Mouse (Mus musculus) lung, postnatal 14 days (tissue): ENCODE results near the gene Mast4.

ENCODE experiments used
- DNase-seq: peaks from one replicate; pipeline ENCODE4 v3.0.0; 2021

Mast4 gene

GRCm38 (mm10) chr13:102851253-102851652, 483.0 kb downstream of the Mast4 start:
- DNase-seq = no peak

- DNase-seq = no peak
These were observed 483.7 kb downstream of the Mast4 start for GRCm38 (mm10) chr13:102850594-102850993.

- DNase-seq = no peak
These were observed 485.2 kb downstream of the Mast4 start for GRCm38 (mm10) chr13:102849068-102849467.

DNA sequence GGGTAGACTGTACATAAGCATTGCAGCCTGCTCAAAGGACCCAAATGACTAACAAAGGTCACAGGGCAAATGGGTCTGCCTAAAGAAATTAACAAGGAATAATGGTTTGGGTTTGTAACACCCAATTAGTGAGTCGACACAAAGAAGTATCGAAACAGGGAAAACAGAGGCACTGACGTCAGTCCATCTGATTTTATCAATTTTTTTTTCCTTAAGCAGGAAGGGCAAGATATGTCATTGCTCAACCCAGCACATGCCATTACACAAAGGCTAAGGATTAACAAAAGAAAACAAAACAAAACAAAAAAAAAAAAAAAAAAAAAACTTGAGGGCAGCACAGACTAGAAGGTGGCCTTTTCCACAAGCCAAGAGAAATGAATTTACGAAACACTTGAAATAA, 487.8 kb downstream of the Mast4 start:
- no peak for DNase-seq

DNA sequence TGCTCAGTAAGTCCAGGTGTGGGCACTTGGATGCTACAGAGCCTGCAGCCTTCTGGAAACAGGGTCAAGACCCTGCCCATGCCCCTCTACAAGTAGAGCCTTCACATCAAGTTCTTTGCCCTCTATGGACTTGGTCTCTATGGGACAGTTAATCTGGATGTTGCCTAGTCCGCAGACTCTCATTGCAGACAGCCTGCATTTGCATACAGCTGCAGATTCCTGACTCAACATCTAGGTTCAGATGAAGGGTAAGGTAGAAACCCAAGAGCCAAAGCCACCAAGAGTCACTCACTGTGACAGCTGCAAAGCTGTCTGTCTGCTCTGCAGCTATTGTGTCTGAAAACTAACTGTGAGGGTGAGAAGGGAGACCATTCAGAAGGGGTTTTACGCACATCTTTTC, 491.6 kb downstream of the Mast4 start:
- no peak for DNase-seq

GRCm38 (mm10) chr13:102842237-102842636, 492.1 kb downstream of the Mast4 start:
- peak; percentile 28 for DNase-seq

DNA sequence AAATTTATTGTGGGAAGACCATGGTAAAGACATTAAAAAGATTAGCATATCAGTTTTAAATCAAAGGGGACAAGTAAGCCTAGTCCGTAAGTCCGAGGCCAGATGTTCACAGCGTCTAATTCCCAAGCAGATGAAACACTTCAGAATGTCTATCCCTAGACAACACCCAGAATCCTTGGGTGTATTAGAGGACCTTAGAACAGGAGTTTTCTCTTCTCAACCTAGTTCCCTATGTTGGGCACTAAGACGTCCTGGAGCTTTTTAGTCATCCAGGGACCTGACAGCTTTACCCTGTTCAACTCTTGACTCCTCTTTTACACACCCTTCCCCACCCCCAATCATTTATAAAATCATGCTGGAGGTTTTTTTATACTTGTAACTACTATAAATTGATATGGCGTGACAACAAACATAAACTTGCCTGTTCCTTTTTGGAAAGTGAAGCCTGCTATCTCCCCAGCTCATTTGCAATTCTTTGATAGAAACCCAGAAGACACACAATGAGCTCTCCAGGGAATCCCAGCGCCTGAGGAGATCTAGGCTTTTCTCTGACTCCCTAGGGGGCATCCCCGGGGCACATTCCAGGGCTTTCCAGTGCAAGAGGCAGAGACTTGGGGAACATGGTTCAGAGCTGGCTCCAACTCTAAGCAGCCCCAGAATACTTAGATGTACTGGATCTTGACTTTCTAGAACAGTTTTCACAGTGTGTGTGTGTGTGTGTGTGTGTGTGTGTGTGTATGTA, 494.4 kb downstream of the Mast4 start:
- no peak for DNase-seq

DNA sequence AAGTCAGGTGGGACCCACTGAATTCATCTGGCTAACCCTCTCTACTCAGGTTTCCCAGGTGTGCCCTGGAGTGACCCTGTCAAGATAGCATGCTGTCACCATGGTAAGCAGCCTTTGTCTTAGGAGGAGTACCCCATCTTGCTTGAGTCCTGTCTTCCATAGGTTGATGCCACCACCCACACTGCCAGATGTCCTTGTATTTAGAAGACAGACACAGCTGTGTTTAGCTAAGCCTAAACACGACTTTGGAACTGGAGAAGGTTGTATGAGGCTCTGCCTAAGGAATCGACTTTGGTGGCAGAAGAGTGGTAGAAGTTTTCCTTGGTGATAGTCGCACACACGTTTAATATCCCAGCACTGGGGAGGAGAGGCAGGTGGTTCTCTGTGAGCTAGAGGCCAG, 496.9 kb downstream of the Mast4 start:
- DNase-seq = no peak

- no peak for DNase-seq
These were observed 499.0 kb downstream of the Mast4 start for GRCm38 (mm10) chr13:102835336-102835735.

DNA sequence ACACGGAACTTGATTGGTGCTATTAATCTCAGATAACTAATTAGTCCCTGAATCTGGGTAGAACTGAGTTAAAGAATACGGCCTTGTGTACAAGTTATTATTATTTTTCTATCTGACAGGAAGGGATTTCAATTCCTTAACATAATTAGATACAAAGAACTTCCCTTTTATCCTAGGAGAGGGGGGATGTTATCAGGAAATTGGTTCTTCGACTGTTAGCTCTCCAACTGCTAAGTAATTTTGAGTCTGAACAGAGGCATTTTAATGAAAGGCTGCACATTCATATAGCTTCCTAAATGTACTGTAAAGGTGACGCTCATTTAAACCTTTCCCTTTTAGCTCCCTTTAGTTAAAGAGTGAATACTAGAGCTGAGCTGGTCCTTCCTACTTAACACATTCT, 516.0 kb downstream of the Mast4 start:
- DNase-seq = no peak

DNA sequence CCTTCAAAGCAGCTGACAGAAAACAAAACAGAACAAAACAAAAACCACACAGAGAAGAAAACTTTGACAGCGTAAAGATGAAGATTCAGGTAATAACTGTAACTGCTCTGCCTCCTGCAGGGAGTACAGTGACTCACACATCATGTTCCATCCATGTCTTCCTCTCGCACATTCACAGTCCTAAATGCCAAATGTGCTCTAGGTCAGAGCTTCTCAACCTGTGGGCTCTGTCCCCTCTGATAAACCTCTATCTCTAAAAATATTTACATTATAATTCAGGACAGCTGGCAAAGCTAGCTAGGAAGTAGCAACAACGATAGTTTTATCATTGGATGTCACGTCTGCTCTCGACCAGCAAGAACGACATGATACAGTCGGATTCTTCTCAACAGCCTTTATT, 517.6 kb downstream of the Mast4 start:
- DNase-seq = no peak

DNA sequence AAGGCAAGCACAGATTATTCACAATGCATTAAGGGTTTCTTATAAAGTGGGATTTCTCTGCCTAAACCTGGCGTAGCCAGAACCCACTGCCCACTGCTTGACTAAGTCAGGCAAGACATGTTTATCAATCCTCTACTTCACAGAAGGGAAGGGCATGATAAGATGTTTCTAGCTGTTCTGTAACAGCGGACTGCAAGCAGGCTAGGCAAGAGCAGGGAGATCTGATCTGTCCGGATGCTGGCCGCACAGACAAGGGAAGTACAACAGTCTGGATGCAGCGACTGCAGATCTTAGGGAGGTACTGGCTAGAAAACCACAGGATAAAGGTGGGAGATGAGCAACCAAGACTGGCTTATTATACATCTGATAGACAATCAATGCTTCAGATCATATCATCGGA, 519.1 kb downstream of the Mast4 start:
- DNase-seq = no peak

DNA sequence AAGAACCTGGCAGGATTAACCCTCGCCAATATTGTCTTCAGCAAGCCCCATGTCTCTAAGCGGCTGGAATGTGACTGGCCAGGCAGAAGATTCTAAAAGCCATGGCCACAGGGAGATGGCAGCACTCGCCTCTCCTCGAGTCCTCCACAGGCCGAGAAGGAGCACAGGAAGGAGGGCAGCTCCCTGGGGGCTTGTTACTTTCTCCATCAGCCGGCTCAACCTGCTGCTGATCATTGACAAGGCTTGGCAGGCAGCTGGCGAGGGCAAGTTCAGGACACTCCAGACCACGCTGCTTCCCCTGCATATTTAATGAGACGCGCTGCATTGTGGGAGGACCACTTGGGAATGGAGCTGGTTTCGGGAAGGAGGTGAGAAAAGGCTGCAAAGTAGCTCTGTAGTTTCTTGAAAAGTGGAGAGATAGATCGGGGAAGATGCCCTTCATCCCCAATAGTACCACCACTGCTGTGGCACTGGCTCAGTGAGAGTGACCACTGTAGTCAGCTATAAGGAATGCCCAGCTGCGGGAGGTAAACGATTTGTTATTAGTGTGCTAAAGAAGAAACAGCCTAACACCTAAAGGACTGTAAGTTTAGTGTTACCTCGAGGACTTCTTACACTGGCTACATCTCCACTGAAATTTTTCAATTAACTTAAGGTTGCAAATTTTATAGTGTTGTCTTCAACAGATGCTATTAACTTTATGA, 523.0 kb downstream of the Mast4 start:
- peak; percentile 32 for DNase-seq

DNA sequence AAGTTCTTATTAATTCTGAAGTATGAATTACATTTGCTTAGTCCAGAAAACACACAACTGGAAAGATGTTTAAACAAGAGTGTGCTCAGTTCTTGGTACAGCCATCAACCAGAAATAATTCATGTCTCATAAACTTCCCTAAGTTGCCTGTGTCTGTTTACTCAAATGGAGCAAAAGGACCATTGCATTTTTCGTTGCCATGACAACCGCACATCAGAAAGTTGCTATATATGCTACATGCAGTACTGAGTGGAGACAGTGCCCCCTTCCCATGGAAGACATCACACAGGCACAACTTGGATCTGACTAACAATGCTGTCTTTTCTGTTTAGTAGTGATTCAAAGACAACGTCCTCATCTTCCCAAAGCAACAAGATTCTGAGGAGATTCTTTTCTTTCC, 527.6 kb downstream of the Mast4 start:
- DNase-seq = no peak

GRCm38 (mm10) chr13:102805190-102805589, 529.1 kb downstream of the Mast4 start:
- DNase-seq = no peak

DNA sequence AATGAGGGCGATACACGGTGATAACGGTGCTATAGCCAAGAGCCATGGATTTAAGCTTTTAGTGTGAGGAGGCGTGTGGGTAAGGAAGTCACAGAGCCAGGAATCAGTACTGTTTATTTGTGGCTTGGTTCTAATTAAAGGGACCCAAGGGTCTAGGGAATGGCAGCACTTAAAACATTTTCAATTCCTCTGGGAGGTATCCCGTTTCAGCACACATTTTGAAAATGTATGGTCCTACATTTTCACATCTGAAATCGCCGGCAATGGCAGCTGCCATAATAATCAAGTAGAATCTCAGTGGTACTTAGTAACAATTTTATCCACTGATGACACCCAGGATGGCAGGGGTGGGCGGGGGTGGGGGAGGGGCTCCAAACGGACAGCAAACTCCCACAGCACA, 531.1 kb downstream of the Mast4 start:
- no peak for DNase-seq

- DNase-seq = no peak
These were observed 542.1 kb downstream of the Mast4 start for GRCm38 (mm10) chr13:102792157-102792556.

- DNase-seq = no peak
These were observed 543.6 kb downstream of the Mast4 start for GRCm38 (mm10) chr13:102790601-102791155.

GRCm38 (mm10) chr13:102786666-102787230, 547.5 kb downstream of the Mast4 start:
- DNase-seq = no peak

DNA sequence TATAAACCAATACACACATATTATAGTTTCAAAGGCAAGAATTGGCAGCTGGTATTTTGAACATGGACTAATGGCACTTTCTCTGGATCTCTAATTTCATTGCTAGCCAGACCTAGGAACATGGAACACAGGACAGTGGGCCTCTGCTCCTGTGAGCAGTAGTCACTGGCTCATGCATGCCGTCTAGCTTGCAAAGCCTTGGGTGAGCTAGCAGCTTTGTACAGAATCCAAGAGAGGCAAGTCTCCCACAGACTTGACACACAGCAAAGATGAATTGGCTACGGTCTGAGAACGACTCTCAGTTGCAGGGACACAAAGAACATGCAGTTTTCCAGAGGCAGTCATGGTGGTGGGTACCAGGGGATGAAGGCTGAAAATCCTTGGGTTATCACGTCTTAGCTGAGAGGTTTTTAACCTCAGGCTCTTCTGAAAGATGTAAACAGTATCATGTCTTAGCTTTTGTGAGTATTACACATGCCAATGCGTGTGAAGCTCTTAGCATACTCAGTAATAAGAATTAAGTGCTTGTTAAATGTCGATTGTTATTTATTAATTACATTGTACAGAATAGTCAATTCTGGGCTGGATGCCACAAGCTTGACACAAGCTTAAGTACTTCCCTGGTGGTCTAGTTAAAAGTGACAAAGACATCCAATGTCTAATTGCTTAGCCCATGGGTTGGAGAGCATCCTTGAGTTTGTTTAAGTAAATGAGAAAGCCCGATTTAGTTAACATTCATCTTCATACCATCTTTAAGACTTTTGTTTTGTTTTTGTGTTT, 550.6 kb downstream of the Mast4 start:
- no peak for DNase-seq

- DNase-seq = no peak
These were observed 555.0 kb downstream of the Mast4 start for GRCm38 (mm10) chr13:102779275-102779674.

- no peak for DNase-seq
These were observed 555.4 kb downstream of the Mast4 start for GRCm38 (mm10) chr13:102778859-102779258.

GRCm38 (mm10) chr13:102775506-102775905, 558.8 kb downstream of the Mast4 start:
- no peak for DNase-seq
